Mouse (Mus musculus): ENCODE results near the gene Tbc1d22a. TPM values are rescaled to one million over a fixed set of nuclear protein-coding genes. Genes with fewer than 3 reads are reported as not detected.

Gene Tbc1d22a
- polyA plus RNA-seq, 1 experiment, result 54.8 TPM

GRCm38 (mm10) chr15:86181941-86182439 is 32.3 kb upstream of the Tbc1d22a start:
- Histone ChIP-seq H3K4me3 (ENCODE audit: low read depth, low read length) (peak overlapping the region; percentile 48), H3K4me1 (ENCODE audit: control insufficient read depth, insufficient read depth, insufficient read length, low read length) (peaks cover 51% of the 10 kb centered on the region), H3K27me3 (ENCODE audit: control insufficient read depth, insufficient read depth, low read length) (no peaks in the 10 kb centered on the region), H3K36me3 (ENCODE audit: control insufficient read depth, insufficient read depth, low read length) (no peaks in the 10 kb centered on the region), H3K27ac (ENCODE audit: insufficient read depth, low read depth, low read length) (peak overlapping the region; percentile 93)
- TF ChIP-seq CTCF (IDR thresholded peaks at IDR 0.05; ENCODE audit: extremely low read depth, insufficient read length, insufficient replicate concordance, low read depth, low read length) (no peak), POLR2A (IDR thresholded peaks at IDR 0.05; ENCODE audit: low read depth, low read length) (no peak)
- WGBS, result 3% methylated on average over 11 of the region's 11 CpGs

GRCm38 (mm10) chr15:86182646-86183045 is 31.6 kb upstream of the Tbc1d22a start:
- H3K27ac ChIP-seq (ENCODE audit: insufficient read depth, low read depth, low read length), result peak overlapping the region; percentile 93
- H3K4me3 ChIP-seq (ENCODE audit: low read depth, low read length), result peak overlapping the region; percentile 17
- no peaks in the 10 kb centered on the region for H3K27me3 ChIP-seq (ENCODE audit: control insufficient read depth, insufficient read depth, low read length)
- TF ChIP-seq CTCF (IDR thresholded peaks at IDR 0.05; ENCODE audit: extremely low read depth, insufficient read length, insufficient replicate concordance, low read depth, low read length) (no peak), POLR2A (IDR thresholded peaks at IDR 0.05; ENCODE audit: low read depth, low read length) (no peak)
- peaks cover 47% of the 10 kb centered on the region for H3K4me1 ChIP-seq (ENCODE audit: control insufficient read depth, insufficient read depth, insufficient read length, low read length)
- no peaks in the 10 kb centered on the region for H3K36me3 ChIP-seq (ENCODE audit: control insufficient read depth, insufficient read depth, low read length)
- WGBS, result 7% methylated on average over 13 of the region's 13 CpGs

- WGBS, result 88% methylated on average over 8 of the region's 8 CpGs
- Histone ChIP-seq H3K4me3 (ENCODE audit: low read depth, low read length) (peak overlapping the region; percentile 4), H3K27ac (ENCODE audit: insufficient read depth, low read depth, low read length) (peak overlapping the region; percentile 77), H3K4me1 (ENCODE audit: control insufficient read depth, insufficient read depth, insufficient read length, low read length) (peaks cover 43% of the 10 kb centered on the region), H3K27me3 (ENCODE audit: control insufficient read depth, insufficient read depth, low read length) (no peaks in the 10 kb centered on the region), H3K36me3 (ENCODE audit: control insufficient read depth, insufficient read depth, low read length) (no peaks in the 10 kb centered on the region)
- TF ChIP-seq CTCF (IDR thresholded peaks at IDR 0.05; ENCODE audit: extremely low read depth, insufficient read length, insufficient replicate concordance, low read depth, low read length), result no peak
- TF ChIP-seq POLR2A (IDR thresholded peaks at IDR 0.05; ENCODE audit: low read depth, low read length), result no peak
These were observed 30.8 kb upstream of the Tbc1d22a start for GRCm38 (mm10) chr15:86183484-86183883.

GRCm38 (mm10) chr15:86184071-86184470 is 30.2 kb upstream of the Tbc1d22a start:
- 52% methylated on average over 5 of the region's 5 CpGs for WGBS
- no peaks in the 10 kb centered on the region for H3K36me3 ChIP-seq (ENCODE audit: control insufficient read depth, insufficient read depth, low read length)
- H3K27me3 ChIP-seq (ENCODE audit: control insufficient read depth, insufficient read depth, low read length), result no peaks in the 10 kb centered on the region
- peak overlapping the region; percentile 97; the same call in 1 of the 2 replicates for H3K27ac ChIP-seq (ENCODE audit: insufficient read depth, low read depth, low read length)
- H3K4me1 ChIP-seq (ENCODE audit: control insufficient read depth, insufficient read depth, insufficient read length, low read length), result peaks cover 47% of the 10 kb centered on the region
- H3K4me3 ChIP-seq (ENCODE audit: low read depth, low read length), result peak overlapping the region; percentile 97
- TF ChIP-seq POLR2A (IDR thresholded peaks at IDR 0.05; ENCODE audit: low read depth, low read length) (no peak), CTCF (IDR thresholded peaks at IDR 0.05; ENCODE audit: extremely low read depth, insufficient read length, insufficient replicate concordance, low read depth, low read length) (no peak)

- peaks cover 51% of the 10 kb centered on the region for H3K4me1 ChIP-seq (ENCODE audit: control insufficient read depth, insufficient read depth, insufficient read length, low read length)
- WGBS, result under 1% methylated on average over 70 of the region's 70 CpGs
These were observed 29.2 kb upstream of the Tbc1d22a start for GRCm38 (mm10) chr15:86184851-86185688.

GRCm38 (mm10) chr15:86185689-86186569 is 28.3 kb upstream of the Tbc1d22a start, which contains the start of gene Cerk:
Gene Cerk (minus strand): TSS chr15:86186141.
- WGBS, result 3% methylated on average over 42 of the region's 43 CpGs
- H3K27ac ChIP-seq (ENCODE audit: insufficient read depth, low read depth, low read length), result peak within 1 kb of the TSS; percentile 97
- peaks cover 48% of the 10 kb centered on the region for H3K4me1 ChIP-seq (ENCODE audit: control insufficient read depth, insufficient read depth, insufficient read length, low read length)
- no peaks in the 10 kb centered on the region for H3K27me3 ChIP-seq (ENCODE audit: control insufficient read depth, insufficient read depth, low read length)
- H3K36me3 ChIP-seq (ENCODE audit: control insufficient read depth, insufficient read depth, low read length), result no peaks in the 10 kb centered on the region
- TF ChIP-seq CTCF (IDR thresholded peaks at IDR 0.05; ENCODE audit: extremely low read depth, insufficient read length, insufficient replicate concordance, low read depth, low read length), result peak; percentile 27; the same call in 1 of the 2 replicates
- TF ChIP-seq POLR2A (IDR thresholded peaks at IDR 0.05; ENCODE audit: low read depth, low read length), result peak; percentile 68
- H3K4me3 ChIP-seq (ENCODE audit: low read depth, low read length), result peak within 1 kb of the TSS; percentile 97

More at GRCm38 (mm10) chr15:86184851-86185688, 29.2 kb upstream of the Tbc1d22a start:
- Histone ChIP-seq H3K27me3 (ENCODE audit: control insufficient read depth, insufficient read depth, low read length) (no peaks in the 10 kb centered on the region), H3K36me3 (ENCODE audit: control insufficient read depth, insufficient read depth, low read length) (no peaks in the 10 kb centered on the region), H3K4me3 (ENCODE audit: low read depth, low read length) (peak overlapping the region; percentile 97), H3K27ac (ENCODE audit: insufficient read depth, low read depth, low read length) (peak overlapping the region; percentile 97)
- no peak; the same call in 1 of the 2 replicates for TF ChIP-seq POLR2A (IDR thresholded peaks at IDR 0.05; ENCODE audit: low read depth, low read length)
- no peak for TF ChIP-seq CTCF (IDR thresholded peaks at IDR 0.05; ENCODE audit: extremely low read depth, insufficient read length, insufficient replicate concordance, low read depth, low read length)
